Mouse (Mus musculus): Measurements from ENCODE around the gene Lcn8. TPM values are rescaled to one million over a fixed set of nuclear protein-coding genes. Genes with fewer than 3 reads are reported as not detected.
A peak's percentile ranks its signal among the peaks of the same experiment; 100 is the strongest.

Lcn8 gene
- polyA plus RNA-seq (2015; fragmentation: Nextera tagmentation; extraction: Ambion mirVana): not detected in 2 replicates

DNA sequence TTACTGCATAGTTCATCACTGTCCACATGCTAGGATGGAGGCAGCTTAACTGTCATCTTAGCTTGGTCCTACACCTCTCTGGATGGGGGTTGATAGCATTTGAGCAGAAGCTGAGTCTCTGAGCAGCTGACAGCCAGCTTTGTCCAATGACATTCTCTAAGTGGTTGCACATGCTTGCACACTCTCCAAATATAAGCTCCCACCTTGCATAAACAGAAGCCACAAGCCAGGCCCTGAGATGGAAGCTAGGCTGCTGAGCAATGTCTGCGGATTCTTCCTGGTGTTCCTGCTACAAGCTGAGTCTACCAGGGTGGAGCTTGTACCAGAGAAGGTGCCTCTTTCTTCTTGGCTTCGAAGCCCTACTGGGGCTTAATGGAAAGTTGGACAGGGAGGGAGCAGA is at the start of gene Lcn8:
Gene Lcn8, plus strand, starts transcription at position 219 of the 400 bp plus-strand sequence.
- H3K9ac ChIP-seq: no peak within 1 kb of the TSS
- no peak within 1 kb of the TSS for H3K27ac ChIP-seq
- H3K4me3 ChIP-seq: no peak within 1 kb of the TSS
- no peaks in the 10 kb centered on the region for H3K27me3 ChIP-seq
- no peaks in the 10 kb centered on the region for H3K9me3 ChIP-seq (replicated peaks)
- no peaks in the 10 kb centered on the region for H3K4me1 ChIP-seq
- no peaks in the 10 kb centered on the region for H3K36me3 ChIP-seq (ENCODE audit: poor library complexity, severe bottlenecking)
- H3K4me2 ChIP-seq: no peak within 1 kb of the TSS
- WGBS: 79% methylated on average over 2 of the region's 2 CpGs
- ATAC-seq: no peak

DNA sequence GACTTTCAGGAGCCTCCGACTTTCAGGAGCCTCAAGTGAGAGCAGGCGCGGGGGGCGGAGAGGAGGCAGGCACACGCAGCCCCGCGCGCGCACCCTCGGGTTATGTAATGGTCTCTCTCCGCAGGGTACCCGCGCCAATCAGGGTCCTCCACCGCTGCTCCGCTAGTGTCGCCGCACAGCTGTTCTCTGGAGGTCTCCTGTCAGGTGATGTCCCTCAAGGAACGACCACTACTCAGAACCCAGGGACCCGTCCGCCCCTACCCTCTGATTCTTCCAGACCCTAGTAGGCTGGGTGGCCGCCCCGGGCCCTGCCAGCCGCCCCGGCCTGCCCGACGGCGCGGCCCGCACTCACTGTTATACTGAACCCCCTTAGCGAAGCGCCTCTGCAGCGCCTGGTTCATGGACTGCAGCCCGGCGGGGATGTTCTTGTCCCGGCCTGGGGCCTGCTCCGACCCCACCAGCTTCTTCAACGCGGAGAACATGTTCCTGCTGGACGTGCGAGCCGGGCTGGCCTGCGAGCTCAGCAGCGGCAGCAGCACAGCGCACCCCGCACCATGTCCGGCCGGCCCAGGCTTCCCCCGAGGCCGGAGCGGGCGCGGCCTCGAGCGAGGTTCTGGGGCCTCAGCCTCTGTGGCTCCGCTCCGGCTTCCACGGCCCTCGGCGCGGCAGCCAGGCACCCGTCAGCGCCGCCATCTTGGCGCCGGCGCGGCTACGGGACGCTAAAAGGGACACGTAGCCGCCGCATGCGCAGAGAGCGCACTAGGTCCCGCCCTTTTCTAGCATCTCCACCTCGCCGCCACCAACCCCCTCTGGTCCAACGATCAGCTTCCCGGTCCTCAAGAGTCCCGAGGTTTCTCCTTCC is 44.9 kb upstream of the Lcn8 start, which contains the start of gene Rabl6:
Gene Rabl6, minus strand, starts transcription at position 761 of the 862 bp plus-strand sequence.
- Histone ChIP-seq H3K27ac (peak within 1 kb of the TSS; percentile 91), H3K9me3 (replicated peaks) (no peaks in the 10 kb centered on the region), H3K36me3 (ENCODE audit: poor library complexity, severe bottlenecking) (peaks cover 4% of the 10 kb centered on the region; the same call in 1 of the 2 replicates), H3K4me3 (peak within 1 kb of the TSS; percentile 100), H3K9ac (peak within 1 kb of the TSS; percentile 95), H3K27me3 (no peaks in the 10 kb centered on the region; the same call in 1 of the 2 replicates), H3K4me1 (peaks cover 19% of the 10 kb centered on the region), H3K4me2 (peak within 1 kb of the TSS; percentile 73)
- WGBS: under 1% methylated on average over 78 of the region's 80 CpGs
- peak; percentile 95 for ATAC-seq

DNA sequence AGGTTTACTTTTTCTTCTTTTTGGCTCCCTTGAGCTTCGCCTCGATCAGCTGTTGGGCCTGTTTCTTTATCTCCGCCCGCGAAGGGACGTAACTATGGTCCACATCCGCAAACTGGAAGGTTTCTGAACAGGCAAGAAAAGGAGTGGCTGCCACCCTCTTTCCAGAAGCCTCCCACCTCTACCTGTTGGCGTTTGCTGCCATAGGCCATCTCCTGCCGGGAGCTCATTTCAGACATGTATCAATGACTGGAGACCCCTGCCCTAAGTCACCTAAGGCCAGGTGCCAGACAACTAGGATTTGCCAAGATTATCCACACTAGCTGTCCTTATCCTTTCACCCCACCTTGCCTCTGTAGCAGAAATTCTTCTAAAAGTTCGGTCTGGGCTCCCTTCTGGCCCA is 44.2 kb upstream of the Lcn8 start:
- no peak overlapping the region for H3K27ac ChIP-seq
- peak overlapping the region; percentile 73 for H3K4me2 ChIP-seq
- H3K27me3 ChIP-seq: peaks cover 5% of the 10 kb centered on the region
- WGBS: 66% methylated on average over 10 of the region's 10 CpGs
- peaks cover 19% of the 10 kb centered on the region for H3K4me1 ChIP-seq
- no peak overlapping the region for H3K9ac ChIP-seq
- ATAC-seq: peak; percentile 40
- H3K4me3 ChIP-seq: peak overlapping the region; percentile 100
- no peaks in the 10 kb centered on the region for H3K9me3 ChIP-seq (replicated peaks)
- 0 out of 2 replicates have a peak, but pooled peaks cover 3% of the 10 kb centered on the region for H3K36me3 ChIP-seq (ENCODE audit: poor library complexity, severe bottlenecking)

DNA sequence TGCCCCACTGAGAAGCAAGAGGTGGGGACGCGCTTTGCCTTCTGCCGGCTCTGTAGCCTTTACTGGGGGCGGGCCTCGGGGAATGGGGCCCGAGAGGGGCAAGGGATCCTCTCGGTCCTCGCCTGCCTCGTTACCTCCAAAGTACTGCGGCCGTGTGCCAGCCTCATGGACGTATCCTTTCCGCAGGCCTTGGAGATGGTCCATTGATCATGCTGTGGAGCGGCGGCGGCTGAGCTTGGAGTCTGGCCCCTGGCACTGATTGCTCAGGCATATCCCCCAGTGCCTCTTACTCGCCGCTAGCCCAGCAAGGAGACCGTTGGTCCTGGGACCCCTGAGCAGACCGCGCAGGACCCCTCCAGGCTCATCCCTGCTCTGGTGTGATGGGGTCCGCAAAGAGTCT is 36.5 kb upstream of the Lcn8 start:
- Histone ChIP-seq H3K4me1 (peaks cover 5% of the 10 kb centered on the region; the same call in 1 of the 2 replicates), H3K27ac (no peak overlapping the region), H3K9ac (no peak overlapping the region), H3K27me3 (peaks cover 49% of the 10 kb centered on the region), H3K36me3 (ENCODE audit: poor library complexity, severe bottlenecking) (no peaks in the 10 kb centered on the region), H3K4me2 (peak overlapping the region; percentile 14; the same call in 1 of the 2 replicates), H3K4me3 (no peak overlapping the region), H3K9me3 (replicated peaks) (no peaks in the 10 kb centered on the region)
- WGBS: 21% methylated on average over 22 of the region's 22 CpGs
- ATAC-seq: no peak

DNA sequence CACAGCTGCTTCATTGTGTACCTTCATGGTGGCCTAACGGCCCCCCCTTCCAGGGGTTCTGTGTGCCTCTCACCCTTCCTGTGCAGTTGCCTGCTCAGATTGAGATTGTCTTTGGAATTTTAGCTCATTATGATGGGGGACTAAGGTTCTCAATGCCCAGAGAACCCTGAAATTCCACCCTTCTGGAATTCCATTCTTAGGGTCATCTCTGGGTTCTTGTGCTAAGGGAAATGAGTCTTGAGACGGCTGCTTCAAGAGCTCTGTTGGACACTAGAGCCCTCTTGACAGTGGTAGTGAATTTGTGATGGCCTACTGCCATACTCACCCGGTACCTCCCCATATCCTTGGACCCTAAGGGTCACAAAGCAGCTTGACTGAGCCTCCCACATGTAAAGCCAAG is 35.3 kb upstream of the Lcn8 start, which contains the start of gene Ccdc183:
Gene Ccdc183, minus strand, starts transcription at position 101 of the 400 bp plus-strand sequence.
- peaks cover 13% of the 10 kb centered on the region for H3K4me1 ChIP-seq
- H3K4me2 ChIP-seq: no peak within 1 kb of the TSS
- H3K9me3 ChIP-seq (replicated peaks): no peaks in the 10 kb centered on the region
- H3K27ac ChIP-seq: no peak within 1 kb of the TSS
- H3K36me3 ChIP-seq (ENCODE audit: poor library complexity, severe bottlenecking): no peaks in the 10 kb centered on the region
- H3K4me3 ChIP-seq: no peak within 1 kb of the TSS
- ATAC-seq: no peak
- 81% methylated on average over 3 of the region's 3 CpGs for whole genome bisulfite sequencing
- H3K27me3 ChIP-seq: peaks cover 49% of the 10 kb centered on the region
- no peak within 1 kb of the TSS for H3K9ac ChIP-seq

DNA sequence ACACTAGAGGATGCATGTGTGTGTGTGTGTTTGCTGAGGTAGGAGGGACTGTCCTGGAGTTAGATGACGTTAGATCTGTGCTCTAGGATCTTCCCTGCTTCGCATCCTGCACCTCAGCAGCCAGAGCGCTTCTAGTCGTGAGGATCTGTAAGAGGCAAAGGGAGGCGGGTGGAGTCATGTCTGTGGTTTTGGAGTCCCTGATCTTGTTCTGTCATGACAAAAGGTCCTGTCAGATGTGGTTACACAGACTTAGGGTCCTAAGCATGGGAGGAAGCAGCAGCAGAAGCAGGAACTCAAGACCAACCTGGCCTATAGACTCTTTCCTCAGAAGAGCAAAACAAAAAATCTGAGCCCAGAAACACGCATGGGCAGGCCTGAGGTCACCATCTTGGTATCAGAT is 32.5 kb upstream of the Lcn8 start:
- 84% methylated on average over 6 of the region's 6 CpGs for WGBS
- Histone ChIP-seq H3K9ac (0 out of 2 replicates have a peak overlapping the region, but pooled peaks have one; percentile 13), H3K4me3 (no peak overlapping the region), H3K27ac (no peak overlapping the region), H3K36me3 (ENCODE audit: poor library complexity, severe bottlenecking) (no peaks in the 10 kb centered on the region), H3K4me2 (no peak overlapping the region), H3K9me3 (replicated peaks) (no peaks in the 10 kb centered on the region), H3K4me1 (peaks cover 13% of the 10 kb centered on the region), H3K27me3 (peaks cover 27% of the 10 kb centered on the region)
- no peak for ATAC-seq

DNA sequence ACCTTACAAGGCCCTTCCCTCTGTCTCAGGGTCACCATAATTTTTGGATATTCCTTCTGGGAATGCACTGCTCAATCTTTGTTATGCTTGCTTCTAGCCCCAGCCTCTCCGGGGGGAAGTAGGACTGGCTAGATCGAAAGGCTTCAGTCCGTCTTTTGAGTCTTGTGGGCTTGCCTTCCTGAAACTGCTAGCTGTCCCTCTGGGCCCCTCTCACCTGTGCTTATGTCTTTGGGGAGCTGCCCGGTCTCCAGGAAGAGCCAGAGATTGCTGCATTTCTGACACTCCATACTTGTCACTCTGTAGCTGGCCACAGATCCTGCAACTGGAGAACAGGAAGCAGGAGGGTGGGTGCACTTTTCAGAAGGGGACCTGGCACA is 32.1 kb upstream of the Lcn8 start:
- Histone ChIP-seq H3K9me3 (replicated peaks) (no peaks in the 10 kb centered on the region), H3K4me1 (peaks cover 13% of the 10 kb centered on the region), H3K4me2 (0 out of 2 replicates have a peak overlapping the region, but pooled peaks have one; percentile 69), H3K36me3 (ENCODE audit: poor library complexity, severe bottlenecking) (no peaks in the 10 kb centered on the region), H3K27ac (no peak overlapping the region), H3K27me3 (peaks cover 23% of the 10 kb centered on the region), H3K9ac (no peak overlapping the region), H3K4me3 (0 out of 2 replicates have a peak overlapping the region, but pooled peaks have one; percentile 44)
- WGBS: 86% methylated on average over 4 of the region's 4 CpGs
- ATAC-seq: no peak

DNA sequence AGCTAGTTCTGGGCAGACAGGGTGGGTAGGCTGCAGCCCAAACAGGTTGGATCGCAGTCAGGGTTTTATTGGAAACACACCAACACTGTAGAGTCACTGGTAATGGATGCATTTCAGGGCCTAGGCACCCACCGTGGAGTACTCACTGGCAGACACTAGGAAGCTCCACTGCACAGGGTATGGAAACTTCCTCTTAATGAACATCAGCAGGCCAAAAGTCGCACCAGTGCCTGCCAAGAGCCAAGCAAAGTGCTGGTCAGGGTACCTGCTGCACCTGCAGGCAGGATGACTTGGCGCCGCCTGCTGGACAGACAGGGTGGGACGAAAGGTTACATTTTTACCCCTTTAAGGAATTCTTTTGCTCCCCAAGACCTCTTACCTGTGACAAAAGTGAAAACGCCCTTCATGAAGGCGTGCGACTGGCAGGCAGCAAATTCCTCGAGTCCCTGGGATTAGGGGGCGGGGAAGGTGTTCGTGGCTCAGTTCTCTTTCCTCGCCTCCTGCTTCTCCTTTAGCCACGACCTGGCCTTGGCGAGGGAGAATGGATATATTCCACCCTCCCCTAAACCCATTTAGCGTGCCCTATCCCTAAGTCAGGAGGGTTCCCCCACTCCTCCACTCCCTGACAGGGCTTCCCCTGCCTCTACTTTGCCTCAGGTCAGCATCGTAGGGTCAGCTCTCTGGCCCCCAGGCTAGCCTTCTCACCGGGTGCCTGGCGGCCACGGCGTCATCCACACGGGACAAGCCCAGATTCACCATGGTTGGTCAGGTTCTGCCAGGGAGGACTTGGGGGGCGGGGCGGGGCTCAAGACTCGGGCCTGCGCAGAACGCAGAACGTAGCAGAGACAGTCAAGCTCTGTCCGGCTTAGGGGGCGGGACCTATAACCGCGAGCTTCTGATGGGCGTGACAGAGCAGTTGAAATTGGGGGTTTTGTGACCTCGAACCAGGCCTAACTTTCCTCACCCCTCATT is 31.4 kb upstream of the Lcn8 start, which contains the start of gene Tmem141:
Gene Tmem141, minus strand, starts transcription at position 777 of the 972 bp plus-strand sequence.
- Histone ChIP-seq H3K9ac (peak within 1 kb of the TSS; percentile 67), H3K4me2 (peak within 1 kb of the TSS; percentile 69), H3K36me3 (ENCODE audit: poor library complexity, severe bottlenecking) (no peaks in the 10 kb centered on the region), H3K27me3 (peaks cover 16% of the 10 kb centered on the region), H3K4me3 (peak within 1 kb of the TSS; percentile 44), H3K4me1 (peaks cover 13% of the 10 kb centered on the region), H3K9me3 (replicated peaks) (no peaks in the 10 kb centered on the region), H3K27ac (peak within 1 kb of the TSS; percentile 19; the same call in 1 of the 2 replicates)
- WGBS: 6% methylated on average over 34 of the region's 34 CpGs
- ATAC-seq: peak; percentile 94

DNA sequence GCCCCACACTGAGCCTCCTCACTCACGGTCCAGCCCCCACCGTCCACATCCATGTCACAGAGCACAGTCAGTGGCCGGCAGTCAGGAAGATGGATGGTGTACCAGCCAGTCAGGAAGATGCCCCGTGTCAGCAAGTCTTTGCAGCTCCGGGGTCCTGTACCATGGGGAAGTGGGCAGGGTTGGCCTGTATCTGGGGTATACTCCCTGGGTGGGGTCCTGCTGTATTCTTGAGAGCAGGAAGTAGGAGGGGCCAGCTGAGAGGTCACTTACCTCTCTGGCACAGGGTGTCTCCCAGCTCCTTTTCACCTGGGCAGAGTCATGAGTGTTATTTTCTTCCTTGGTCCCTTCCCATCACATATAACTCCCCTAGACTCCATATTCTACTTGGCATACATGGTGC is 26.9 kb upstream of the Lcn8 start:
- Histone ChIP-seq H3K4me1 (peaks cover 13% of the 10 kb centered on the region), H3K27ac (no peak overlapping the region), H3K27me3 (no peaks in the 10 kb centered on the region), H3K36me3 (ENCODE audit: poor library complexity, severe bottlenecking) (no peaks in the 10 kb centered on the region), H3K4me2 (no peak overlapping the region), H3K4me3 (no peak overlapping the region), H3K9me3 (replicated peaks) (no peaks in the 10 kb centered on the region), H3K9ac (no peak overlapping the region)
- 74% methylated on average over 5 of the region's 5 CpGs for WGBS
- ATAC-seq: no peak

DNA sequence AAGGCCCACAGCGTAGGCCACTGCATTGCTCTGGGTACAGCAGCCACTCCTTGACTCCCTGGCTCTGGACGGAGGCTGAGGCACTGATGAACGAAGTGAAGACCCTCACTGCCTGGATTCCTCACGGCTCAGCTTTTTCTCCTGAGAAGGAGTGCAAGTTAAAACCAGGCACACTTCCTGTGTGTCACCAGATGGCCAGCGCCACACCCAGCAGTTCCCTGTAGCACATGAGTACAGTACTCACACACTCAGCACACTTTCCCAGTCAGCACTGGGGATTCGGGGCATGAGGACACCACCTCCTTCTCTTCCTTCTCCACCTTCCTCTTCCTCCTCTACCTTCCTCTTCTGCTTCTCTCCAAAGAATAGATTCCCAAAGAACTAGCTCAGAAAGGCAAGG is 25.1 kb upstream of the Lcn8 start, which contains the start of gene Fcna:
Gene Fcna, minus strand, starts transcription at position 220 of the 400 bp plus-strand sequence.
- Histone ChIP-seq H3K27me3 (no peaks in the 10 kb centered on the region), H3K4me2 (no peak within 1 kb of the TSS), H3K9ac (no peak within 1 kb of the TSS), H3K9me3 (replicated peaks) (no peaks in the 10 kb centered on the region), H3K4me1 (no peaks in the 10 kb centered on the region), H3K4me3 (no peak within 1 kb of the TSS), H3K36me3 (ENCODE audit: poor library complexity, severe bottlenecking) (no peaks in the 10 kb centered on the region), H3K27ac (no peak within 1 kb of the TSS)
- no peak for ATAC-seq
- WGBS: 82% methylated on average over 6 of the region's 6 CpGs

DNA sequence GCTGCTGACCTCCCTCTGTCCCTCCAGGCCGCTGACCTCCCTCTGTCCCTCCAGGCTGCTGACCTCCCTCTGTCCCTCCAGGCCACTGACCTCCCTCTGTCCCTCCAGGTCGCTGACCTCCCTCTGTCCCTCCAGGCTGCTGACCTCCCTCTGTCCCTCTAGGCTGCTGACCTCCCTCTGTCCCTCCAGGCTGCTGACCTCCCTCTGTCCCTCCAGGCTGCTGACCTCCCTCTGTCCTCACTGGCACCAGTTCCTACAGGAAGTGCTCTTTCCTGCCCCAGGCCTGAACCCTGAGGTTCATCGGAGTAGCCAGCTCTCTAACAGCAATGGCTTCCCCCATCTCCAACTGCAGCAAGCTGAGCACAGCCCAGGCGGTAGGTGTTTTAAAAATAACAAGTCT is 24.2 kb upstream of the Lcn8 start:
- no peaks in the 10 kb centered on the region for H3K9me3 ChIP-seq (replicated peaks)
- no peak overlapping the region for H3K4me2 ChIP-seq
- H3K4me1 ChIP-seq: no peaks in the 10 kb centered on the region
- no peak for ATAC-seq
- no peak overlapping the region for H3K9ac ChIP-seq
- no peaks in the 10 kb centered on the region for H3K27me3 ChIP-seq
- WGBS: 59% methylated on average over 4 of the region's 4 CpGs
- H3K36me3 ChIP-seq (ENCODE audit: poor library complexity, severe bottlenecking): no peaks in the 10 kb centered on the region
- no peak overlapping the region for H3K4me3 ChIP-seq
- H3K27ac ChIP-seq: no peak overlapping the region
